Mouse (Mus musculus): ENCODE measurements around the gene Fam214b. TPM values are rescaled to one million over a fixed set of nuclear protein-coding genes. Genes with fewer than 3 reads are reported as not detected.

Fam214b gene
- total and polyA plus RNA-seq, 3 experiments: 1.3 to 3.8 TPM; not detected in 1

GRCm38 (mm10) chr4:43059697-43060096, 13.7 kb upstream of the Fam214b start:
- H3K9me3 ChIP-seq (replicated peaks; ENCODE audit: insufficient read depth, low read length): no peaks in the 10 kb centered on the region
- no peaks in the 10 kb centered on the region for H3K27me3 ChIP-seq (ENCODE audit: control insufficient read depth in 1 of 2, insufficient read depth in 2 of 2, low read length in 2 of 2)
- H3K4me1 ChIP-seq (ENCODE audit: control insufficient read depth in 1 of 2, insufficient read depth in 2 of 2, low read length in 2 of 2): peaks cover 3 to 7% of the 10 kb centered on the region in 2 experiments; a peak in 3 of 4 replicates
- H3K9ac ChIP-seq (ENCODE audit: control insufficient read depth, low read depth, low read length, poor library complexity, severe bottlenecking): peak overlapping the region; percentile 86
- no peaks in the 10 kb centered on the region; the same call in 1 of the 2 replicates for H3K79me2 ChIP-seq (ENCODE audit: control insufficient read depth, insufficient read depth, low read length, poor library complexity)
- peak overlapping the region; percentile 77 to 82 for H3K4me3 ChIP-seq (ENCODE audit: control insufficient read depth in 1 of 2, insufficient read depth in 1 of 2, low read depth in 2 of 2, low read length in 2 of 2)
- H3K27ac ChIP-seq (ENCODE audit: control insufficient read depth, low read depth, low read length): no peak overlapping the region
- TF ChIP-seq USF1 (IDR thresholded peaks at IDR 0.05; ENCODE audit: low read depth, low read length): no peak
- TF ChIP-seq BHLHE40 (IDR thresholded peaks at IDR 0.05; ENCODE audit: borderline replicate concordance, low read depth, low read length): no peak
- no peak for TF ChIP-seq NRF1 (IDR thresholded peaks at IDR 0.05; ENCODE audit: insufficient read depth, low read depth, low read length, poor library complexity, severe bottlenecking)
- no peak for TF ChIP-seq E2F4 (IDR thresholded peaks at IDR 0.05; ENCODE audit: borderline replicate concordance, low read depth, low read length)
- no peak for TF ChIP-seq CHD1 (IDR thresholded peaks at IDR 0.05; ENCODE audit: low read depth, low read length)
- TF ChIP-seq EP300 (IDR thresholded peaks at IDR 0.05; ENCODE audit: low read depth in 1 of 2, low read length in 2 of 2): no peak
- peaks cover 0 to 10% of the 10 kb centered on the region in 2 experiments; a peak in 2 of 4 replicates for H3K36me3 ChIP-seq (ENCODE audit: control insufficient read depth in 1 of 2, insufficient read depth in 2 of 2, low read length in 2 of 2)
- DNase-seq (ENCODE audit: low read depth, low spot score): no peak

GRCm38 (mm10) chr4:43058753-43059654, 13.0 kb upstream of the Fam214b start, which contains the start of gene Unc13b:
Gene Unc13b, plus strand, starts transcription at chr4:43058953.
- peaks cover 3 to 7% of the 10 kb centered on the region in 2 experiments; a peak in 3 of 4 replicates for H3K4me1 ChIP-seq (ENCODE audit: control insufficient read depth in 1 of 2, insufficient read depth in 2 of 2, low read length in 2 of 2)
- no peaks in the 10 kb centered on the region for H3K9me3 ChIP-seq (replicated peaks; ENCODE audit: insufficient read depth, low read length)
- H3K4me3 ChIP-seq (ENCODE audit: control insufficient read depth in 1 of 2, insufficient read depth in 1 of 2, low read depth in 2 of 2, low read length in 2 of 2): peak within 1 kb of the TSS; percentile 77 to 82
- DNase-seq (ENCODE audit: low read depth, low spot score): peak; percentile 98
- peak within 1 kb of the TSS; percentile 15; the same call in 1 of the 2 replicates for H3K27ac ChIP-seq (ENCODE audit: control insufficient read depth, low read depth, low read length)
- no peaks in the 10 kb centered on the region for H3K27me3 ChIP-seq (ENCODE audit: control insufficient read depth in 1 of 2, insufficient read depth in 2 of 2, low read length in 2 of 2)
- peak within 1 kb of the TSS; percentile 86 for H3K9ac ChIP-seq (ENCODE audit: control insufficient read depth, low read depth, low read length, poor library complexity, severe bottlenecking)
- H3K79me2 ChIP-seq (ENCODE audit: control insufficient read depth, insufficient read depth, low read length, poor library complexity): no peaks in the 10 kb centered on the region; the same call in 1 of the 2 replicates
- H3K36me3 ChIP-seq (ENCODE audit: control insufficient read depth in 1 of 2, insufficient read depth in 2 of 2, low read length in 2 of 2): peaks cover 0 to 10% of the 10 kb centered on the region in 2 experiments; a peak in 2 of 4 replicates
- TF ChIP-seq RCOR1 (IDR thresholded peaks at IDR 0.05; ENCODE audit: low read depth, low read length): no peak
- no peak for TF ChIP-seq ETS1 (IDR thresholded peaks at IDR 0.05; ENCODE audit: low read depth, low read length)
- TF ChIP-seq CHD2 (IDR thresholded peaks at IDR 0.05; ENCODE audit: low read length): no peak
- no peak for TF ChIP-seq E2F4 (IDR thresholded peaks at IDR 0.05; ENCODE audit: borderline replicate concordance, low read depth, low read length)
- TF ChIP-seq EP300 (IDR thresholded peaks at IDR 0.05; ENCODE audit: low read depth in 1 of 2, low read length in 2 of 2): no peak
- TF ChIP-seq USF2 (IDR thresholded peaks at IDR 0.05; ENCODE audit: borderline replicate concordance in 1 of 2, insufficient read depth in 1 of 2, low read depth in 1 of 2, low read length in 2 of 2): no peak
- TF ChIP-seq MAZ (IDR thresholded peaks at IDR 0.05; ENCODE audit: low read depth, low read length): no peak
- no peak for TF ChIP-seq MYC (IDR thresholded peaks at IDR 0.05; ENCODE audit: low read depth, low read length)
- no peak; the same call in 1 of the 2 replicates for TF ChIP-seq KAT2A (conservative IDR thresholded peaks at IDR 0.05; ENCODE audit: low read depth, low read length)
- TF ChIP-seq MYB (IDR thresholded peaks at IDR 0.05; ENCODE audit: low read depth, low read length): no peak
- peak; percentile 38; the same call in 1 of the 2 replicates for TF ChIP-seq BHLHE40 (IDR thresholded peaks at IDR 0.05; ENCODE audit: borderline replicate concordance, low read depth, low read length)
- TF ChIP-seq ZMIZ1 (IDR thresholded peaks at IDR 0.05; ENCODE audit: low read depth, low read length): 0 out of 2 replicates have a peak, but pooled peaks have one; percentile 44
- TF ChIP-seq USF1 (IDR thresholded peaks at IDR 0.05; ENCODE audit: low read depth, low read length): no peak
- TF ChIP-seq UBTF (IDR thresholded peaks at IDR 0.05; ENCODE audit: borderline replicate concordance, insufficient read depth, low read depth, low read length): 0 out of 2 replicates have a peak, but pooled peaks have one; percentile 74
- TF ChIP-seq ZNF384 (IDR thresholded peaks at IDR 0.05; ENCODE audit: low read depth, low read length): no peak
- peak; percentile 34; the same call in 1 of the 2 replicates for TF ChIP-seq HCFC1 (IDR thresholded peaks at IDR 0.05; ENCODE audit: low read depth, low read length)
- TF ChIP-seq POLR2AphosphoS5 (IDR thresholded peaks at IDR 0.05; ENCODE audit: borderline replicate concordance, low read depth, low read length): no peak
- peak; percentile 51 to 80; a peak in 3 of 4 replicates for TF ChIP-seq POLR2A (IDR thresholded peaks at IDR 0.05; ENCODE audit: control insufficient read depth in 1 of 2, insufficient read depth in 1 of 2, low read depth in 1 of 2, low read length in 2 of 2, poor library complexity in 1 of 2)
- no peak for TF ChIP-seq ZKSCAN1 (IDR thresholded peaks at IDR 0.05; ENCODE audit: low read depth, low read length)
- TF ChIP-seq MXI1 (IDR thresholded peaks at IDR 0.05; ENCODE audit: low read depth, low read length): peak; percentile 48
- TF ChIP-seq MEF2A (IDR thresholded peaks at IDR 0.05; ENCODE audit: extremely low read depth, insufficient replicate concordance, low read depth, low read length, poor library complexity, severe bottlenecking): no peak
- peak; percentile 60; the same call in 1 of the 2 replicates for TF ChIP-seq POLR2AphosphoS2 (IDR thresholded peaks at IDR 0.05; ENCODE audit: low read length)
- TF ChIP-seq ZC3H11A (IDR thresholded peaks at IDR 0.05; ENCODE audit: low read depth, low read length): no peak
- no peak for TF ChIP-seq ELF1 (IDR thresholded peaks at IDR 0.05; ENCODE audit: low read depth, low read length)
